Mouse (Mus musculus) regulatory T cell (primary cell): ENCODE data around the gene Pip5k1b.

Experiments used
- in situ Hi-C: fragments of 300-600 bp; cut with MboI, MseI; formaldehyde crosslinking; loops from one replicate; pipeline ENCODE4 v1.15.1; 2025; ENCODE audit warnings: high pct_unique_total_duplicates

Gene Pip5k1b

DNA sequence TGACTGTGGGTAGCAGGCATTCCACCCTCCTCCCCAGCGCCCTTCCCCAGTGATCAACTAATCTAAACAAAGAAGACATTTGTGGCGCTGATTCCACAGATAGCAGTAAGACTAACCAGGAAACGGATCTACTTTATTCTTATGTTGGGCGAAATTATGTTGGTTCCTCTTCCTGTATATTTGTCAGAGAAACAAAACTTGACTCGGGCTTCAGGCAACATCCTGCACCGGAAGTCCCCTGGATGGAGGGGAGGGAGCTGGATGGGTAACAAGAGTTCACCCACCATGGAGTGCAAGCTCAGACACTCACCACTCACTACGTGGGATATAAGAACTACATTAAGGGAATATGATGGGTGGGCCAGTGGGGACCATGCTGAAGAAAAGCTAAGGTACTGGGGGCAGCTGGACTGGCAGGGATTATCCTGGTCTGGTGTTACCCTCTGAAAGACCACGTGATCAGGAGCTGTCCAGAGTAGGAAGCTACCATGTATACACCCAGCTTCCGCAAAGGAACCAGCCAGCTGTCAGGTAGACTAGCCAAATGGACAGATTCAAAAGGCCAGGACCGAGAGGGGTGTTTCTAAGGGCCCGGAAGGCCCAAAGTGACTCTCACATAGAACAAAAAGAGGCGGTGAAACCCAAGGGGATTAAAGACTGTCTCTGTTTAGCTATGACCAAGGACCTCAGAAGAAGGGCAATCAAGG is 219.1 kb downstream of the Pip5k1b start:
- in situ Hi-C loops: no loop called here

DNA sequence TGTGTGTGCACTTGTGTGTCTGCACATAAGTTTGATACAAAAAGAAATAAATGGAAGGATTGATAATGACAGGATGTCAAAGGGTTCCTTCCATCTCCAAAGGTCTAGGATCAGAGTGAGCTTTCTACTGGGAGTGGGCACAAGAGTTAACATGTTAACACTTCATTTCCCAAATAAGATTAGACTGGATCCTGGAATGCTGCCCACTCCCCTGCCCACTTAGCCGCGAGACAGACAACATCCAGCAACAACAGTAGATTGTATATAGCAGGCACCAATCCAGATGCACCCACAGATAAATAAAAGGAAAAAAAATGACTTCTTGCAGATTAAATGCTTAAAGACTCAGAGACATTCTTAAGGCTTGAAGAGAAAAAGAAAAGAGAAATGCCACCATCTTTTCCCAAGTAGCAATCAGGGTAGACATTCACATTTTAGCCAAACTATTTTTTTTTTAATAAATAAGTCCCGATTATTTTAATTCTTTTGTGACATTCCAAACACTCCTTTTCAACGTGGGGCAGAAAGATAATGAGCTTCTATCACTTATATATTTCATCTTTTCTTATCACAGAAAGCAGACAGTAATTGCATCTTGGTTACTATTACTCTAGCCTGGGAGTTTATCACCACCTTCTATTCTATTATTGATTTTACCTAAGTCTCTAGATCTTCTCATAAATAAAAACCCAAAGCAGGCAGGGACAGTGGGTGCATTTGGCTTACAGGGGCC is 219.9 kb downstream of the Pip5k1b start:
- in situ Hi-C loops: no loop called here

GRCm38 (mm10) chr19:24332956-24333355 is 222.7 kb downstream of the Pip5k1b start:
- in situ Hi-C loops: no loop called here

- in situ Hi-C loops: no loop called here
Measured at GRCm38 (mm10) chr19:24331274-24331673, 224.4 kb downstream of the Pip5k1b start.

DNA sequence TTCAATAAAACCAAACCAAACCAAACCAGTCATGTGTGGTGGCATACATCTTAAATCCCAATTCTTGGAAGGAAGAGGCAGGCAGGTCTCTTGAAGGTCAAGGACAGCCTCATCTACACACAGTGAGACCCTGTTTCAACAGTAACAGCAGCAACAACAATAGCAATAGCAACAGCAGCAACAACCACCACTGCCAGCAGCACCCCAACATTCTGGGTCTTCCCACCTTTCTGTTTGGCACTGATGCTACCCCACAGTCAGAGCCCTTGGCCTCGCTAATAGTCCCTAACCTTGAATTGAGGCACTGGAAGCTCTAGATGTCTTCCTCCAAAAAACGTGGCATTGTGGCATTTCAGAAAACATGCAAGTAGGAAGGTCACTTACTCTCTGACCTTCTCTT is 225.3 kb downstream of the Pip5k1b start:
- in situ Hi-C loops: no loop called here

DNA sequence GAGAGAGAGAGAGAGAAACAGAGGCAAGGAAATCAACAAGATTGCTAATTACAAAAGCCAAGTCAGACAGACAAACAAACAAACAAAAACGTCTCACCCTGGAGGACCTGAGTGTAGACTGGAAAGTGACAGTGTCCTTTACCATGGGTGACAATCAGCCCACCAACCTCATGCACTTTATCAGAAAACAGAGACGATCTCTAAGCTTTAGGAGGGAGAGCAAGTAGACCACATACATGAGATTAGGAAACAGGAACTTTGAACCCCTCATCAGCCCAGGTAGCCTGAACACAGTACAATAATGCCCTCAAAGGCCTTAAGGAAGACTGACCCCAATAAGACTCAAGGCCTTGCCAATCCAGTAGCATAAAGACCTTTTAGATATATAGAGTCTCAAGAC is 227.8 kb downstream of the Pip5k1b start:
- in situ Hi-C loops: no loop called here

- in situ Hi-C loops: no loop called here
Measured at GRCm38 (mm10) chr19:24326969-24327368, 228.7 kb downstream of the Pip5k1b start.

GRCm38 (mm10) chr19:24325692-24326091 is 230.0 kb downstream of the Pip5k1b start:
- in situ Hi-C loops: no loop called here

- in situ Hi-C loops: no loop called here
Measured at GRCm38 (mm10) chr19:24323841-24324613, 231.6 kb downstream of the Pip5k1b start.

- in situ Hi-C loops: no loop called here
Measured at GRCm38 (mm10) chr19:24321900-24322311, 233.8 kb downstream of the Pip5k1b start.

- in situ Hi-C loops: no loop called here
Measured at GRCm38 (mm10) chr19:24321211-24321899, 234.3 kb downstream of the Pip5k1b start.

DNA sequence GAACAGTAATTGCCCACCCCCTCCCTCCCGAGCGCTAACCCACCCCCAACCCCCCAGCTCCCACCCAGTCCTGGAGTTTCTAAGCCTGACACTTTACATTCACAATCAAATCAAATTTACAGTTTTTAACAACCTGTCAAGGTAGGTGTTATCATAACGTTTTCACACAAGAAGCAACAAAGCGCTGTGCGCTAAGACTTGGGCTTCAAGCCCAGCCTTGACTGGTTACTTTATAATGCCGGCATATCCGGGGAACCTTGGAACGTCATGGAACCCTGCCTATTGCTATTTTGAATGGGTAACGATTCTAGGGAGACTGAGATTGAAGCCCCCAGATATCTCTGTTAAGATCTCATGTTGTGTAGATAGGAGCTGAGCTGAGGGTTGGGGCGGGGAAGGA is 237.5 kb downstream of the Pip5k1b start:
- in situ Hi-C loops: no loop called here

DNA sequence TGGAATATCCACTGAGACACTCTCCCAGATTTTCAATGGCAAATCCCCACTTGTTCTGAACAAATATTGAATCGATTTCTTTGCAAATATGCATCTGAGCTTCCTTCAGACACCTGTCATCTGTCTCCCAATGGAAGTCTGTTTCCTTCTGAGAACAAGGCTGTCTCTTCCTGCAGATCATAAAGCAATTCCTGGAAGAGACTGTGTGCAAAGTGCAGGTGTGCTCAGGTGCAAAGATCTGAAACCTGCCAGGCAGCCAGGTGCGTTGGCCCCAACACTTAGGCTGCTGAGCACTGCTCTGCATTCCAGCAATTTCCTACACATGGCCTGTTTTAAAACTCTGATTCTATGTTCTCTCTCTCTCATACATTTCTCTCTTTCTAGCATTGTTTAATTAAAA is 237.9 kb downstream of the Pip5k1b start:
- in situ Hi-C loops: no loop called here

DNA sequence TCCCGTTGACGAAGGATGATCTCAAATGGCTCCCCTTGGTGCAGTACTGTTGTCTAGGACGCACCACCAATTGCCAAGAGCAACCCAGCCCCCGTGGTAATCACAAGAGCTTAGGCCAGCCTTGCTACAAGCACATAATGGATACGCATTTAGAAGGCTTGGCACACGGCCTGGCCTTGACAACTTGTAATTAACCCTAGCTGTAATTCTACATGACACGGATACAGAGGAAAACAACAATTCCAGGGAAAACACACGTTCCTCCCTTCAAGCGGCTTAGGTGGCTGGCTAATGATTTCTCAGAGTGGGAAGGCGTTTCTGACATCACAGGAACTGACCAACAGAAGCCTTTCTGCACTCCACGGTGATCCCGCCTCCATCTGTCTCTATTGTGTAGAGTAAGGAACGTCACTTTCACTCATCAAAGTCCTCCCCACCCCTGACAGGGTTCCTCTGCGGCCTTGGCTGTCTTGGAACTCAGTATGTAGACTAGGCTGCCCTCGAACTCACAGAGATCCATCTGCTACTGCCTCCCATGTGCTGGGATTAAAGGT is 238.6 kb downstream of the Pip5k1b start:
- in situ Hi-C loops: no loop called here

- in situ Hi-C loops: no loop called here
Measured at GRCm38 (mm10) chr19:24316060-24316725, 239.5 kb downstream of the Pip5k1b start.

GRCm38 (mm10) chr19:24315234-24315633 is 240.4 kb downstream of the Pip5k1b start:
- in situ Hi-C loops: no loop called here

- in situ Hi-C loops: no loop called here
Measured at GRCm38 (mm10) chr19:24314676-24315075, 241.0 kb downstream of the Pip5k1b start.

DNA sequence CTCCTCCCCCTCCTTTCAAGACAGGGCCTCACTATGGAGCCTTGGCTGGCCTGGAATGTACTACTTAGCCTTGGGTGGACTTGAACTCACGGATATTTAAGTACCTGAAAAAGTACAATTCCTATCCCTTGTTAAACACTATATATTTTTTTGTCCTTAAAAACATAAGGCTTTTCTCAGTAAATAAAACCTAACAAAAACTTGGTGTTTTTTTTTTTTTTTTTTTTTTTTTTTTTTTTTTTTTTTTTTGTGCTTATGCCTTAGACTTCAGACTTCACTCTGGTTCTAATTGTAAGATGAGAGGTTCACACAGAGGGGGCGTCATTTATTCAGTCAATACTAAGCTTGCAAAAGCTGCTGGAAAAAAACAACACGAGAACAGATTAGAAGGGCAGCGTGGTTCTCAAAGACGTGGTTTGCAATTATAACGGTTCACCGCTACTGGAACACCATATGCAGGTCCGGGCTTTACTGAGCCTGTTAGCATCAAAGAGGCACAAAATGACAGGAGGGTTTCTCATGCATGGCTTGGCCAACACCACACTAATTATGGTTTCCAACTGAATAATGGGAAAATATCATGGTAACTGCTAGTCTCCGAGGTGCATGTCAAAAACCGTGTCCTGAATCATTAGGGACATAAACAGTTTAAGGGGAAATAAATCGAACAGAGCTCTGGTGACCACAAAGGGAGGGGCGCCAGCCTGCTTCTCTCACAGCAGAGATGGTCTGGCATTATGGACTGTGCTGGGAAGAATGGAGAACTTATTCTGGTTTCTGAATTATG is 242.9 kb downstream of the Pip5k1b start:
- in situ Hi-C loops: no loop called here

DNA sequence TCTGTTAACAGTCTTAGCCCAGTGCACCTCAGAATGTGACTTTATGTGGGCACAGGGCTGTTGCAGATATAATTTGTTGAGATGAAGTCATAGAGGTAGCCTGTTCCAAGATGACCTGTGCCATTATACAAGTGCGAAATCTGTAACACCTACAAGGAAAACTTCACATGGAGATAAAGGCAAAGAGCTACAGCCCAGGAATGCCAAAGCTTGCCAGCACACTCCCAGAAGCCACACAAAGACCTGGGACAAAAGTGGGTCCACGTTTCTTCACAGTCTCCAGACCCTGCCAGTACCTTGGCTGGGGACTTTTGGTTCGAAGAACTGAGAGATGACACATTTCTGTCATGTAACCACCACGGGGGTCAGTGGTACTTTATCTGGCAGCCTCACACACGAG is 243.6 kb downstream of the Pip5k1b start:
- in situ Hi-C loops: no loop called here

GRCm38 (mm10) chr19:24308305-24308705 is 247.4 kb downstream of the Pip5k1b start:
- in situ Hi-C loops: no loop called here
